Mouse (Mus musculus) neural tube, embryonic 11.5 days (tissue): ENCODE measurements around the gene Trpc4ap. TPM values are rescaled to one million over a fixed set of nuclear protein-coding genes. Genes with fewer than 3 reads are reported as not detected.
A peak's percentile ranks its signal among the peaks of the same experiment; 100 is the strongest.
"Not testable (repeated sequence)": the region's sequence is repeated elsewhere in the genome, so short reads cannot be mapped to it uniquely, and the experiment has no call there.

Experiments
- ATAC-seq: fragments of 200-750 bp; cut with Nextera tagmentation; 2 replicates; pipeline ENCODE4 v1.8.0; 2017; ENCODE audit warnings: moderate number of reproducible peaks, mild to moderate bottlenecking, moderate TSS enrichment, moderate library complexity; ENCODE audit not compliant: insufficient read depth, low FRiP score, low TSS enrichment
- DNase-seq: peaks from one replicate; pipeline ENCODE4 v3.0.0-alpha.2; 2015; ENCODE audit warnings: low spot score
- H3K27ac ChIP-seq: fragments of 300-500 bp; sonication (generic); 2 replicates; pipeline ENCODE4 v1.5.1; 2014; ENCODE audit warnings: low read depth, mild to moderate bottlenecking, low read length
- H3K27me3 ChIP-seq: fragments of 300-500 bp; sonication (generic); 2 replicates; pipeline ENCODE4 v1.6.1; 2014; ENCODE audit warnings: mild to moderate bottlenecking, low read length, mixed read lengths; ENCODE audit not compliant: control insufficient read depth, insufficient read depth
- H3K36me3 ChIP-seq: fragments of 300-500 bp; sonication (generic); 2 replicates; pipeline ENCODE4 v1.6.1; 2014; ENCODE audit warnings: mild to moderate bottlenecking, low read length, moderate library complexity, mixed read lengths; ENCODE audit not compliant: control insufficient read depth, insufficient read depth
- H3K4me1 ChIP-seq: fragments of 300-500 bp; sonication (generic); 2 replicates; pipeline ENCODE4 v1.6.1; 2014; ENCODE audit warnings: low read length, mixed read lengths; ENCODE audit not compliant: control insufficient read depth, insufficient read depth
- H3K4me2 ChIP-seq: fragments of 300-500 bp; sonication (generic); 2 replicates; pipeline ENCODE4 v1.6.1; 2014; ENCODE audit warnings: low read depth, mild to moderate bottlenecking, moderate library complexity
- H3K4me3 ChIP-seq: fragments of 300-500 bp; sonication (generic); 2 replicates; pipeline ENCODE4 v1.5.1; 2014; ENCODE audit warnings: low read depth, low read length
- H3K9ac ChIP-seq: fragments of 300-500 bp; sonication (generic); 2 replicates; pipeline ENCODE4 v1.6.1; 2014; ENCODE audit warnings: mild to moderate bottlenecking, low read length
- H3K9me3 ChIP-seq: fragments of 300-500 bp; sonication (generic); 2 replicates; pipeline ENCODE4 v1.6.1; 2016; ENCODE audit warnings: low read length; ENCODE audit not compliant: control insufficient read depth
- WGBS: fragments of 180-500 bp; shearing (Covaris S2); extraction: QIAGEN DNeasy Blood & Tissue Kit; methylation state at CpG from one replicate; pipeline ENCODE4 v1.1.7; 2014; 5-methylcytosine and 5-hydroxymethylcytosine counted together
- polyA plus RNA-seq: library from polyadenylated mRNA; unstranded; fragments of >200 nt; fragmentation: Nextera tagmentation; extraction: Ambion mirVana; gene quantifications from 2 replicates; pipeline ENCODE4 v1.2.1, GENCODE M21; 2014

Trpc4ap gene
- polyA plus RNA-seq, 1 experiment from 2014 or later = 166 TPM

GRCm38 (mm10) chr2:155701399-155701919, 9.3 kb upstream of the Trpc4ap start:
- 92% methylated on average over 19 of the region's 19 CpGs for WGBS
- H3K27ac ChIP-seq = no peak overlapping the region
- no peaks in the 10 kb centered on the region for H3K36me3 ChIP-seq
- ATAC-seq = no peak
- no peaks in the 10 kb centered on the region for H3K9me3 ChIP-seq
- H3K4me2 ChIP-seq = no peak overlapping the region
- H3K4me1 ChIP-seq = no peaks in the 10 kb centered on the region
- H3K4me3 ChIP-seq = no peak overlapping the region
- H3K9ac ChIP-seq = no peak overlapping the region
- no peaks in the 10 kb centered on the region for H3K27me3 ChIP-seq
- DNase-seq = no peak

- WGBS = 91% methylated on average over 6 of the region's 6 CpGs
- H3K27me3 ChIP-seq, H3K27ac ChIP-seq, H3K36me3 ChIP-seq, H3K9ac ChIP-seq, H3K4me1 ChIP-seq, H3K4me3 ChIP-seq, H3K4me2 ChIP-seq, DNase-seq, H3K9me3 ChIP-seq, ATAC-seq: not testable (repeated sequence)
Observed at GRCm38 (mm10) chr2:155698443-155698842, 6.3 kb upstream of the Trpc4ap start.

DNA sequence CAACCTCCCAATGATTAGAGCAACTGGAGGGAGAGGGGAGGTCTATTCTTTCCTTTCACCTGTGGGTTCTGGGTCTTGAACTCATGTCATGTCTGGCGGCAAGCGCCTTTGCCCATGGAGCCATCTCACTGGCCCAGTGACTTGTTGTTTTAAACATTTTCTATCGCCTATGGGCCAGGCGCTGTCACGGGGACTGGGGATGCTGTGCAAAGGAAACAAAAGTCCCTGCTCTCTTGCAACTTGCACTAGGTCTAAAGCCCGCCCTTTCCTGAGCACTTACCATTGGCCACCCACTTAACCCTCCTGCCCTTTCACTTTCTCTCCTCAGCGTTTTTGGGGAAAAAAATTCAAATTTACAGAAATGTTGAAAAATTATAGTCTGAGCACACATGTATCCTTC, 4.7 kb upstream of the Trpc4ap start:
- H3K27me3 ChIP-seq = no peaks in the 10 kb centered on the region
- no peak overlapping the region for H3K4me3 ChIP-seq
- no peak for ATAC-seq
- no peak for DNase-seq
- H3K36me3 ChIP-seq = no peaks in the 10 kb centered on the region
- no peaks in the 10 kb centered on the region for H3K9me3 ChIP-seq
- no peak overlapping the region for H3K27ac ChIP-seq
- no peak overlapping the region for H3K4me2 ChIP-seq
- WGBS = 82% methylated on average over 7 of the region's 7 CpGs
- no peaks in the 10 kb centered on the region for H3K4me1 ChIP-seq
- H3K9ac ChIP-seq = no peak overlapping the region

- Histone ChIP-seq H3K36me3 (no peaks in the 10 kb centered on the region), H3K4me3 (no peak overlapping the region), H3K4me2 (no peak overlapping the region), H3K4me1 (peaks cover under 1% of the 10 kb centered on the region; the same call in 1 of the 2 replicates), H3K9ac (no peak overlapping the region), H3K27me3 (no peaks in the 10 kb centered on the region), H3K27ac (no peak overlapping the region), H3K9me3 (no peaks in the 10 kb centered on the region)
- 16% methylated on average over 7 of the region's 7 CpGs for WGBS
- ATAC-seq (no peak), DNase-seq (peak; percentile 75)
Observed at GRCm38 (mm10) chr2:155696091-155696558, 3.9 kb upstream of the Trpc4ap start.

DNA sequence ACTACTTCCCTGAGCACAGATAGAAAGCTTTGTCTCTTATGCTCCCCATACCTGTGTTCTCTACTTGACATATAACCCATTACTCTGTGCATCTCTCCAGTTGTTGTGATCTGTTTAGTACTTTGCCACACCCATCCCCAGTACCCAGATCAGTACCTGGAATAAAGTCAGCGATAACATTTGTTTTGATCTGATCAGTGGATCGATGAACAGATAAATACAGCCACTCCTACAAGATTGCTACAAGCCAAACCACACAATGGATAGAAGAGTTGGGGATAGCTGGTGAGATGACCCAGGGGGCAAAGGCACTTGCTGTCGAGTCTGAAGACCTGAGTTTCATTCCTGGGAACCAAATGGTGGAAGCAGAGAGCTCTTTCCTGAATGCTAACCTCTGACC, 3.1 kb upstream of the Trpc4ap start:
- 86% methylated on average over 3 of the region's 3 CpGs for WGBS

DNA sequence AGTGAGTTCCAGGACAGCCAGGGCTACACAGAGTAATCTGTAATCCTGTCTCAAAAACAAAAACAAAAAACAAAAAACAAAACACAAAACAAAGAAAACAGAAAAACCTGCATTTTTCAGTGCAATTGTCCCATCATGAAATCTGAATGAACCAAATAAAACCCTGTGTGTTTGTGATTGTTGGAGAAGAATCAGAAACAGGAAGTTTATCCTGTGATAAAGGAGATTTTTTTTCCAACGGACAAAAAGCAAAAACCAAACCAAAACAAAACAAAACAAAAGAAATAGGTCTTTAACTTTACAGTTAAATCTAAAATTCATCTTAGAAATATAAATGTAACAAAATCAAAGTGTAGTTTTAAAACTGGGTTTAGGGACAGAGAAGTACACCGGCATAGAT, 2.4 kb upstream of the Trpc4ap start:
- H3K4me1 ChIP-seq = peaks cover 9% of the 10 kb centered on the region
- H3K27me3 ChIP-seq = no peaks in the 10 kb centered on the region
- ATAC-seq = no peak
- 72% methylated on average over 2 of the region's 2 CpGs for WGBS
- H3K36me3 ChIP-seq = no peaks in the 10 kb centered on the region
- H3K9me3 ChIP-seq = no peaks in the 10 kb centered on the region
- no peak overlapping the region for H3K27ac ChIP-seq
- H3K4me3 ChIP-seq = no peak overlapping the region
- H3K4me2 ChIP-seq = no peak overlapping the region
- DNase-seq = no peak
- no peak overlapping the region for H3K9ac ChIP-seq

More for the DNA sequence above, 3.1 kb upstream of the Trpc4ap start:
- Histone ChIP-seq H3K36me3 (no peaks in the 10 kb centered on the region), H3K9ac (no peak overlapping the region), H3K4me3 (no peak overlapping the region), H3K4me1 (peaks cover 9% of the 10 kb centered on the region), H3K27ac (no peak overlapping the region), H3K9me3 (no peaks in the 10 kb centered on the region), H3K4me2 (no peak overlapping the region), H3K27me3 (no peaks in the 10 kb centered on the region)
- ATAC-seq (no peak), DNase-seq (no peak)

DNA sequence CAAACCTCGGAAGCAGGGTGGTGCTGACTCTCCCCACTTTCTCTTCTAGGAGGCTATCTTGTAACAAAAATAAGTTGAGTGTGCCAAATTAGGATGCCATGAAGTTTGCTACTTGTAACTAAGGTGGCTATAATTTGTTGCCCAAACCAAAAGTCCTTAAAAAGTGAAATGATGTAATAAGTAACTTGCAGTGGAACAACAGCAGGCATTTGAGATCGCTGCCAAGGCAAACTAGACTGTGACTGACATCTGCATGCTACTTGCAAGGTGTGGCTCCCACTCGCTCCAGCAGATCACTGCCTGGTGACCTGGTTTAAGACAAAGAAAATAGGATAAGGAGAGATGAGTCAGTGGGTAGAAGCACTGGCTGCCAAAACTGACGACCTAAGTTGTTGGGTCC, 952 bp upstream of the Trpc4ap start:
- Histone ChIP-seq H3K9ac (no peak overlapping the region), H3K4me2 (no peak overlapping the region), H3K4me3 (no peak overlapping the region), H3K27ac (no peak overlapping the region), H3K27me3 (no peaks in the 10 kb centered on the region), H3K9me3 (no peaks in the 10 kb centered on the region), H3K4me1 (peaks cover 9% of the 10 kb centered on the region), H3K36me3 (no peaks in the 10 kb centered on the region)
- WGBS = 78% methylated on average over 4 of the region's 4 CpGs
- ATAC-seq (no peak), DNase-seq (no peak)

DNA sequence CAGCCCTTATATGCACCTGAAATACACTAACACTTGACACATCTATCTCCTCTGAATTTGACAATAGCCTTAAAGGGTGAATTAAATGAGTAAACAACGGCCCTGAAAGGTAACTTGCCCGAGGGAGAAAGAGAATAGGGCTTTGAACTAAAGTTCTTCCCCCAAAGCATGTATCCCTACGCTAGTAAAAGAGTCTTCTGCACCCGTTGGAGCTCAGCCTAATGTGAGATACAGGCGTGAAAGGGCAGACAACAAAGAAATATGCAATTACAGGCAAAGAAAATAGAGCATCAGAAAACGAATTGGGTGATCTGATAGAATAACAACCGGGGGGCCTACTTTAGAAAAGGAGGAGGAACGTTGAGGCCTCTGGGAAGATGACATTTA, 855 bp downstream of the Trpc4ap start:
- no peak for DNase-seq
- 7% methylated on average over 8 of the region's 8 CpGs for WGBS

GRCm38 (mm10) chr2:155689211-155689610, 3.0 kb downstream of the Trpc4ap start:
- WGBS = 82% methylated on average over 4 of the region's 4 CpGs
- H3K4me2 ChIP-seq = no peak overlapping the region
- ATAC-seq = no peak
- H3K36me3 ChIP-seq = no peaks in the 10 kb centered on the region; the same call in 1 of the 2 replicates
- H3K27ac ChIP-seq = no peak overlapping the region
- H3K4me1 ChIP-seq = peaks cover 9% of the 10 kb centered on the region
- no peak for DNase-seq
- no peaks in the 10 kb centered on the region for H3K9me3 ChIP-seq
- no peak overlapping the region for H3K9ac ChIP-seq
- no peaks in the 10 kb centered on the region for H3K27me3 ChIP-seq
- H3K4me3 ChIP-seq = no peak overlapping the region

More for the DNA sequence above, 855 bp downstream of the Trpc4ap start:
- no peaks in the 10 kb centered on the region for H3K9me3 ChIP-seq
- H3K4me3 ChIP-seq = peak overlapping the region; percentile 84
- peaks cover 9% of the 10 kb centered on the region for H3K4me1 ChIP-seq
- peak overlapping the region; percentile 86 for H3K27ac ChIP-seq
- peak overlapping the region; percentile 90 for H3K9ac ChIP-seq
- no peaks in the 10 kb centered on the region for H3K27me3 ChIP-seq
- H3K4me2 ChIP-seq = peak overlapping the region; percentile 66
- no peak for ATAC-seq
- H3K36me3 ChIP-seq = no peaks in the 10 kb centered on the region; the same call in 1 of the 2 replicates
